Mouse (Mus musculus) naive thymus-derived CD4-positive, alpha-beta T cell, adult 5 months (primary cell): ENCODE data around the gene Cops7a. TPM values are rescaled to one million over a fixed set of nuclear protein-coding genes. Genes with fewer than 3 reads are reported as not detected.

ENCODE experiments used
- polyA plus RNA-seq: library from polyadenylated mRNA; unstranded; fragments of 100-300 nt; shearing (Covaris generic); gene quantifications from one replicate; pipeline ENCODE4 v1.2.1, GENCODE M21; 2017

The Cops7a gene
- 42.9 TPM for polyA plus RNA-seq

GRCm38 (mm10) chr6:124965088-124965719, at the start of gene Cops7a:
Gene Cops7a (minus strand): TSS chr6:124965538.

GRCm38 (mm10) chr6:125009129-125009180, 43.6 kb upstream of the Cops7a start, which contains the start of gene Zfp384:
Gene Zfp384 (plus strand): TSS chr6:125009145.

DNA sequence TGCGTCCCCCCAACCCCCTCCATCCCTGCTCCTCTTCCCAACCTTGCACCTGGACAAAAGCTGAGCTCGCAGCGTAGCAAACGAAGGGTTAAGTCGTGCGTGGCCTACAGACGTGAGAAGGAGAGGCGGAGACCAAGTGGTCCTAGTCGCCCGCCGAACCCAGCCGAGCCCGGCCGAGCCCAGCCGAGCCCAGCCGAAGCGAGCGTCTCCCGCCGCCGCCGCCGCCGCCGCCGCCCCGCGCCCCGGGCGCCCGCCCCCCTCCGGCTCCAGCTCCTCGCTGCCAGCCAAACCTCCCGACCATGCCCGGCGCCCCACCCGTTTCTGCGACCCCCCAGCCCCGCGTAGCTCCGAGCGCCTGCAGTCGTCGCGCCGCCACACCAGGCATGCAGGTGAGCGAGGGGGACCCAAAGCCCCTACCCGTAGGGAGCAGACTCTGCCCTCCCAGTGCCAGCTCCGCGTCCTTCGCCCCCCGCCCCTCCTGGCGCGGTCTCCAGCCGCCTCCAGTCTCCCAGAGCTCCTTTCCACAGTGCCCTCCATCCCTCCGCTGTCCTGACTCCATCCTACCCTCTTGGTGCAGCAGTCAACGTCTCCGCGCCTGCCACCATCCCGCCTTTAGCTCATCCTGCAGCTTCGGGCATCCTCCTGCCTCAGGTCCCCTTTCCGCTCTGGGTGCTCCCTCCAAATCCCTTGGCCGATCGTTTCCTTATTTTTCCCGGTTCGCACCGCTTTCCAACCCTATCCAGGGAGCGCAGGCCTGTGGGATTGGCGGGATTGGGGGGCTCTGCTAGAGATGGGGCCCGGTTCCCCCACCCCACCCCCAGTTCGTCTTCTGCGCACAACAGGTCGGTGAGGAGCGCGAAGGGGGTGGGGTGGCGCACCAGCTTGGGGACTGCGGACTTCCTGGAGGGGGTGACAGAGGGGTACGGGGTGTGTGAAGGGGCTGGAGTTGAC, 31.5 kb upstream of the Cops7a start, which contains the start of gene Pianp:
TSS of gene Pianp (plus strand) at position 144 of the 951 bp plus-strand sequence.

DNA sequence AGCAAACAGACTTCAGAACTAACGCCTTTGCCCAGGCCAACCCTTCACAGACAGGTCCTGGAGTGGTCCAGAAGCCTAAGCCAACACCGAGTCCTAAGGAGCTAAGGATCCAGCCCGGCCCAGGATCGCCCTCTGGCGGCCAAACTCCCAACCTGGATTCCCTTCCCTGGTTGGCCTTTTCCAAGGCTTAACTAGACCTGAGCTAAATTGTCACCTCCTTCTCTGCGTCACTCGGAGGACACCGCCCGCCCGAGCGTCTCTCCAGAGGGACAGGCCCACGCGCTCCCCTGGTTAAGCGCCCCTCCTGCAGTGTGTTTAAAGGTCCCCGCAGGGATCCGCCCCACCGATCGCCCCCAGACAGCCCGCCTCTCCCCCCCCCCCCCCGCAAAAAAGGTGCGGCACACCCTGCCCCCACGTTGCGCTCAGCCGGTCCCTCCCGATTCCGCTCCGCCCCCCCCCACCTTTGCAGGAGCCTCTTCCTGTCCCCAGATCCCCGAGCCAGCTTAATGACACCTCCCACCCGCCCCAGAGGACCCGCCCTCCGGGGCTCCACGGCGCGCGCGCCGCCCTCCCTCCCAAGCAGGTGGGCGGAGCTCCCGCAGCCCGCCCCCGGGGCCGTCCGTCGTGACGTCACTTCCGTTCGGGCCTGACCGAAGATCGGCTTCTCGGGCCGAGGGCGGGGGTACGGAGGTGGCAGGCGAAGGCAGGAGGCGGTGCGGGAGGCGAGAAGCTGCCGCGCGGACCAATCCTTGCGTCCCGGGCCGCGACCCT, 34.4 kb downstream of the Cops7a start, which contains the start of gene Mlf2:
TSS of gene Mlf2 (plus strand) at position 633 of the 771 bp plus-strand sequence.

DNA sequence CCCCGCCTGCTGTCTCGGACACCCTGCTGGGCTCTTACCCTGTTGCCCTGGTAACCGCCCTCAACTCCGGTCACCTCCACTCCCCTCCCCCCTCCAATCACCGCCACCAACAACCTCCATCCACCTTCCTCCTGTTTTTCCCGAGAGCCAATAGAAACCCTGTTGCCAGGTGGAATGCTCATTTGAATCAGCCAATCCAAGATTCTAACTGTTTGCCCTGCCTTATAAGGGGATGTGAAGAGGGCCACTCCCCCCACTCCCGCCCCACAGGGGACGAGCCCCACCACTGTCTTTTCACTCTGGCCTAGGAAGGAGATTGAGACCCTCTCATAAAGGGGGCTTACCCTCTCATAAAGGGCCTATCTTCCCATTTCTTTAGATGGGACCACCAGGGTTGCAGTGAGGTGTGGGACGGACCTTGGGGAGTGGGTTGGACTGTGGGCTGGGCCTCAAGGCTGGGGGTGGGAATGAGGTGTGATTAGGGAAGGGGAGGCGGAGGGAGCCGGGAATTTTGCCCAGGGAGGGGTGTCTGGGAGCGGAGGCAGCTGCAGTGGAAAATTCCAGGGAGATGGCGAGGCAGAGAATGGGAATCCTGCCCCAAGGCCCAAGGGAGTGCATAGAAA, 45.5 kb downstream of the Cops7a start, which contains the start of gene Ptms:
TSS of gene Ptms (minus strand) at position 409 of the 623 bp plus-strand sequence.

DNA sequence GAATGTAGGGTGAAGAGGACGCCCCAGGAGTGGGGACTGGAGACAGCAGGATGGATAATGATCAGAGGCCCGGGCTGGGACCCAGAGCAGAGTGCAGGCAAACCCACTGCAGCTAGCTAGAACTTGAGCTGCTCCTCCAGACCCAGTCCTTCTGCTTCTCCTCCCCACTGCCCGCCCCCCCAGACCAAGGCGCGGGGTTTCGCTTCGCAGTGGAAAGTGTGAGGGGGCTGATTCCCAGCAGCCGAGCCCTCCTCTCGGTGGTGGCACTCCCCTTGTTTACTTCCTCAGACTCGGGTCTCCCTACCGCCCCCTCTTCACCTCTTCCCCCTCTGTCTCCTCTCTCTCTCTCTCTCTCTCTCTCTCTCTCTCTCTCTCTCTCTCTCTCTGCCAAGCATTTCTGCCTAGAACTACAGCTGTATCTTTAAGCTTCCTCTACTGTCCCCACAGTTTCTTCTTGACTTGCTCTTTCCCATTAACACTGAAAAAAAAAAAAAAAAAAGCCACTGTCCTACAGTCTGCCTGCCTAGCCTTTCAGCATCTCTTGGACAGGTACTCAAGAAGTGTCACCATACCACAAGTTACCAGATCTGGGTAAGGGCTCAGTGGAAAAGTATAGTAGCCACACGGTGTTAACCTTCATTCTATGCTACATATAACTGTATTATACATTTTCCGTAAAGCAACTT, 53.7 kb downstream of the Cops7a start, which contains the start of gene Lag3:
TSS of gene Lag3 (minus strand) at position 173 of the 686 bp plus-strand sequence.

Other genes starting within 250 kb of the Cops7a start
- gene Ptpn6, start 226.8 kb downstream of the Cops7a start, polyA plus RNA-seq, result 209 TPM
- gene Grcc10, start 224.2 kb downstream of the Cops7a start, polyA plus RNA-seq, result 275 TPM
- gene Gm45234, start 209.5 kb downstream of the Cops7a start, polyA plus RNA-seq, result not detected
- 40.2 TPM for gene Atn1, start 209.0 kb downstream of the Cops7a start, polyA plus RNA-seq
- gene Eno2, start 195.9 kb downstream of the Cops7a start, polyA plus RNA-seq, result 2.5 TPM
- 2.6 TPM for gene Lrrc23, start 185.8 kb downstream of the Cops7a start, polyA plus RNA-seq
- 1.4 TPM for gene Spsb2, start 156.9 kb downstream of the Cops7a start, polyA plus RNA-seq
- gene Tpi1, start 151.2 kb downstream of the Cops7a start, polyA plus RNA-seq, result 40.1 TPM
- gene Usp5, start 136.1 kb downstream of the Cops7a start, polyA plus RNA-seq, result 90.0 TPM
- 4.0 TPM for gene Cdca3, start 136.0 kb downstream of the Cops7a start, polyA plus RNA-seq
- gene Gnb3, start 125.3 kb downstream of the Cops7a start, polyA plus RNA-seq, result not detected
- not detected for gene P3h3, start 107.8 kb downstream of the Cops7a start, polyA plus RNA-seq
- gene Gpr162, start 101.6 kb downstream of the Cops7a start, polyA plus RNA-seq, result 0.10 TPM
- gene Cd4, start 77.3 kb downstream of the Cops7a start, polyA plus RNA-seq, result 550 TPM
- not detected for gene Lag3, start 53.8 kb downstream of the Cops7a start, polyA plus RNA-seq
- gene Ptms, start 45.4 kb downstream of the Cops7a start, polyA plus RNA-seq, result 7.9 TPM
- 126 TPM for gene Mlf2, start 34.2 kb downstream of the Cops7a start, polyA plus RNA-seq
- gene Pianp, start 31.2 kb upstream of the Cops7a start, polyA plus RNA-seq, result not detected
- gene Zfp384, start 43.6 kb upstream of the Cops7a start, polyA plus RNA-seq, result 64.7 TPM
- gene Ing4, start 74.2 kb upstream of the Cops7a start, polyA plus RNA-seq, result 74.8 TPM
- gene Acrbp, start 84.2 kb upstream of the Cops7a start, polyA plus RNA-seq, result 11.1 TPM
- gene Lpar5, start 102.4 kb upstream of the Cops7a start, polyA plus RNA-seq, result 3.6 TPM
- gene Chd4, start 130.4 kb upstream of the Cops7a start, polyA plus RNA-seq, result 57.3 TPM
- gene Nop2, start 166.4 kb upstream of the Cops7a start, polyA plus RNA-seq, result 39.7 TPM
- gene Iffo1, start 179.7 kb upstream of the Cops7a start, polyA plus RNA-seq, result 20.2 TPM
- 201 TPM for gene Gapdh, start 200.9 kb upstream of the Cops7a start, polyA plus RNA-seq
- 17.0 TPM for gene Ncapd2, start 226.2 kb upstream of the Cops7a start, polyA plus RNA-seq
- gene Mrpl51, start 226.3 kb upstream of the Cops7a start, polyA plus RNA-seq, result 37.5 TPM